ENCODE assay signal across 8 mouse cellular contexts in the genomic region with DNA sequence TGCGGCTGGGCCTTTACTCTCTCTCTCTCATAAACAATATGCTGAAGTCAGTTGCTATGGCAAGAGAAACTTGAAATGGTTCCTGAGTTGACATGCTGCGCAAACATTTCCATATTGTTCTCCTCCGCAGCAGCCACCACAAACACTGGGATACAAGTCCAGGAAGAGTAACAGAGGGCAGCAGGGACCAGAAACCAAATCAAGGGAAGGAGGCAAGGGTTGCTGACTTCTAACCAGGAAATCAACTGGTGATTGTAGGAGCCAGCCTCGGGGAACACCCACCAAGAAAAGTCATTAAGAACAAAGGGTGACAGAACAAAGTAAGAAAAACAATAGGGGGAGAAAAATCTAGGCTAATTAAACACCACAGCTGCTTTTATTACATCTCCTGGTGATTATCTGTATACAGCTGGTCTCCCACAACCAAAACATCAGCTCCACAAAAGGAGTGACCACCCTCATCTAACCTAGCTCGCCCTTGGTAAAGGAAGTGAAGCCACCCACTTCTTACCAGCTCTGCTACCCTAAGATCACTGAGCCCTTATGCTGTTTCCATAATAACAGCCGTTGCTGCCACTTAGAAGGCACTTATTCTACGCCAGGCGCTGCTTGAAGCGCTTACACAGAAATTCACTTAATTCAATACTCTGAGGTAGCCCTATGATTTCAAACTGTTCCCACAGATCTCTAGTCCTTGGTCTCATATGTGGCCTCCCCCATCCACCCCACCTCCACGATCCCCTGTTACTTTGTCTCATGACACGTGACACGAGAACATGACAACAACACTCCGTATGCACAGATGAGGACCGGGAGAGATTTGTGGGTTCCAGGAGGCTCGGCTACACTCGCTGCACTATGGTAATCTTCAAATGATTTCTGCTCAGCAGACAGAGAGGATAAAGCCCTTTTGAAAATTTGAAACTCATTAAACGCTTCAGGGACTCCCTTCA. TPM values are rescaled to one million over a fixed set of nuclear protein-coding genes. Genes with fewer than 3 reads are reported as not detected.
DNase-seq lines count a peak whose midpoint lies in the region; ATAC-seq and TF ChIP-seq lines count a peak whose summit lies in the region.

No protein-coding gene starts in this region.

- peak overlapping the region; percentile 67 for H3K4me3 ChIP-seq in cerebellum, adult 2 months (replicated peaks; ENCODE audit: insufficient read depth, low read depth, low read length)
- H3K4me3 ChIP-seq in hindbrain, embryonic 12.5 days, result peak overlapping the region; percentile 82

- H3K36me3 ChIP-seq in hindbrain, embryonic 12.5 days, result no peaks in the 10 kb centered on the region

- H3K4me2 ChIP-seq in hindbrain, embryonic 12.5 days (replicated peaks), result peak overlapping the region; percentile 90

- 40% methylated on average over 17 of the region's 17 CpGs for WGBS in cerebellum, adult 2 months
- WGBS in hindbrain, embryonic 12.5 days, result 36% methylated on average over 17 of the region's 17 CpGs

- ATAC-seq in hindbrain, embryonic 12.5 days (ENCODE audit: low FRiP score), result no peak

- no peak for TF ChIP-seq POLR2A in cerebellum, adult 2 months (IDR thresholded peaks at IDR 0.05; ENCODE audit: borderline replicate concordance, insufficient read depth, low read length)

- peaks cover 2% of the 10 kb centered on the region; the same call in 1 of the 2 replicates for H3K4me1 ChIP-seq in cerebellum, adult 2 months (ENCODE audit: control insufficient read depth, insufficient read depth, low read length)
- peaks cover 25% of the 10 kb centered on the region for H3K4me1 ChIP-seq in hindbrain, embryonic 12.5 days

- no peaks in the 10 kb centered on the region for H3K27me3 ChIP-seq in cerebellum, adult 2 months (ENCODE audit: control insufficient read depth, insufficient read depth, low read length)
- no peaks in the 10 kb centered on the region for H3K27me3 ChIP-seq in hindbrain, embryonic 12.5 days

- no peak overlapping the region for H3K27ac ChIP-seq in cerebellum, adult 2 months (ENCODE audit: insufficient read depth, low read length)
- H3K27ac ChIP-seq in hindbrain, embryonic 12.5 days, result peak overlapping the region; percentile 44; the same call in 1 of the 2 replicates

- DNase-seq in cerebellum, adult 2 months, result peak in 1 of 2 experiments; percentile 25
- no peak for DNase-seq in cerebellum, adult 18-20 months
- DNase-seq in adipocyte (ENCODE audit: low spot score), result peak; percentile 64
- DNase-seq in lung, postnatal 4 days, result peak; percentile 27 to 39
- no peak for DNase-seq in right cerebral cortex, adult 2 months (ENCODE audit: low spot score in 2 of 2)
- DNase-seq in layer of hippocampus, postnatal 14 days (ENCODE audit: low spot score in 2 of 2), result no peak
- DNase-seq in left cerebral cortex, postnatal 10 days (ENCODE audit: extremely low spot score in 1 of 2, low spot score in 2 of 2), result no peak

- intact Hi-C loops in left cerebral cortex, postnatal 10 days (cut with DNase I), result no loop called here

- H3K9ac ChIP-seq in hindbrain, embryonic 12.5 days, result peak overlapping the region; percentile 92

- H3K9me3 ChIP-seq in hindbrain, embryonic 12.5 days (replicated peaks), result no peaks in the 10 kb centered on the region

- no peak for TF ChIP-seq CTCF in cerebellum, adult 2 months (IDR thresholded peaks at IDR 0.05; ENCODE audit: borderline replicate concordance, insufficient read depth, low read depth, low read length)

RNA-seq across cellular contexts. Expression of gene Zdhhc1, which starts 1.1 kb away (rescaled TPM):
- 64.7 and 67.9 TPM in 2 replicates for polyA plus RNA-seq in cerebellum, adult 2 months (2012; rRNA removed)
- polyA plus RNA-seq in hindbrain, embryonic 12.5 days (2016; fragmentation: Nextera tagmentation; extraction: Ambion mirVana), result 35.8 and 36.1 TPM in 2 replicates
- 10 to 100 TPM; 20.8 to 22.4 TPM for total RNA-seq in layer of hippocampus, postnatal 14 days (2021)
- total RNA-seq in left cerebral cortex, postnatal 10 days (2021), result 10 to 100 TPM; 21.6 to 21.8 TPM

RNA-seq across cellular contexts. Expression of gene Hsd11b2, which starts 22.9 kb away (rescaled TPM):
- 0.08 TPM in 1 of 2 replicates, not detected in the other for polyA plus RNA-seq in cerebellum, adult 2 months (2012; rRNA removed)
- 24.2 and 24.7 TPM in 2 replicates for polyA plus RNA-seq in hindbrain, embryonic 12.5 days (2016; fragmentation: Nextera tagmentation; extraction: Ambion mirVana)
- under 1 TPM; 0.18 to 0.21 TPM for total RNA-seq in layer of hippocampus, postnatal 14 days (2021)
- total RNA-seq in left cerebral cortex, postnatal 10 days (2021), result not detected

RNA-seq across cellular contexts. Expression of gene Tppp3, which starts 24.3 kb away (rescaled TPM):
- polyA plus RNA-seq in cerebellum, adult 2 months (2012; rRNA removed), result 286 and 297 TPM in 2 replicates
- polyA plus RNA-seq in hindbrain, embryonic 12.5 days (2016; fragmentation: Nextera tagmentation; extraction: Ambion mirVana), result 162 and 186 TPM in 2 replicates
- total RNA-seq in layer of hippocampus, postnatal 14 days (2021), result 10 to 100 TPM; 29.0 to 30.2 TPM
- total RNA-seq in left cerebral cortex, postnatal 10 days (2021), result 10 to 100 TPM; 75.5 to 88.7 TPM

Comparison
In these comparisons a context has a peak if more than half of its experiments do, and no peak if none do; other contexts are left out.
1. DNase-seq: peak in adipocyte (single experiment) and lung, postnatal 4 days (2 of 2); none in cerebellum, adult 18-20 months (0 of 2), right cerebral cortex, adult 2 months (0 of 2), layer of hippocampus, postnatal 14 days (0 of 2) and left cerebral cortex, postnatal 10 days (0 of 2).